Mouse (Mus musculus) G1E (cell line): ENCODE measurements around the gene Ccsap. TPM values are rescaled to one million over a fixed set of nuclear protein-coding genes. Genes with fewer than 3 reads are reported as not detected.
A peak's percentile ranks its signal among the peaks of the same experiment; 100 is the strongest.

Experiments used
- ATAC-seq: 2 replicates; pipeline ENCODE4 v1.8.0; 2016; ENCODE audit warnings: mild to moderate bottlenecking; ENCODE audit not compliant: insufficient number of reproducible peaks, poor library complexity, low FRiP score, severe bottlenecking; ENCODE audit errors: extremely low read depth
- DNase-seq: peaks from one replicate; pipeline ENCODE4 v3.0.0; 2012; ENCODE audit warnings: low spot score
- H3K27me3 ChIP-seq: 2 replicates; pipeline ENCODE4 v1.6.1; 2012; ENCODE audit warnings: mild to moderate bottlenecking, low read length, inconsistent platforms; ENCODE audit not compliant: insufficient read depth
- H3K36me3 ChIP-seq: replicated peaks from 2 replicates; pipeline ENCODE3; 2012; ENCODE audit warnings: mild to moderate bottlenecking, inconsistent platforms
- H3K4me1 ChIP-seq: 2 replicates; pipeline ENCODE4 v1.6.1; 2012; ENCODE audit warnings: low read depth, low read length, inconsistent platforms, mixed read lengths; ENCODE audit not compliant: insufficient read depth
- H3K4me3 ChIP-seq: 2 replicates; pipeline ENCODE4 v1.5.1; 2012; ENCODE audit warnings: low read depth, mild to moderate bottlenecking, inconsistent platforms, low read length, moderate library complexity, mixed read lengths
- H3K9me3 ChIP-seq: replicated peaks from 2 replicates; pipeline ENCODE4 v1.6.1; 2012; ENCODE audit warnings: inconsistent platforms
- CTCF ChIP-seq: IDR thresholded peaks from 2 replicates; pipeline ENCODE4 v1.5.1; 2012; ENCODE audit warnings: low read depth, low read length, inconsistent platforms, mixed read lengths
- GATA1 ChIP-seq: IDR thresholded peaks from 2 replicates; pipeline ENCODE4 v1.6.1; 2012; ENCODE audit warnings: borderline replicate concordance, low read length, inconsistent platforms, mixed read lengths
- GATA2 ChIP-seq: IDR thresholded peaks from 2 replicates; pipeline ENCODE4 v1.6.1; 2012; ENCODE audit warnings: low read depth, low read length, inconsistent platforms, borderline replicate concordance
- POLR2AphosphoS5 ChIP-seq: IDR thresholded peaks from 2 replicates; pipeline ENCODE4 v1.6.1; 2012; ENCODE audit warnings: low read depth, low read length, inconsistent platforms; ENCODE audit not compliant: insufficient replicate concordance
- TAL1 ChIP-seq: conservative IDR thresholded peaks from 2 replicates; pipeline ENCODE4 v1.6.1; 2012; ENCODE audit warnings: low read depth, low read length, inconsistent platforms, mixed read lengths
- polyA plus RNA-seq: library from polyadenylated mRNA; stranded (reverse); fragments of >175 nt; gene quantifications from 2 replicates; pipeline ENCODE4 v1.2.3, GENCODE M21; 2012
- total RNA-seq, 2 experiments: library from RNA; stranded (forward) in 1 of 2; stranded (reverse) in 1 of 2; fragments of 200-1000 nt in 1 of 2; fragments of >200 nt in 1 of 2; fragmentation: Nextera tagmentation in 1 of 2; gene quantifications; 2 replicates each; pipeline ENCODE4 v1.2.3; 2014 to 2017

Ccsap gene
- total and polyA plus RNA-seq, 3 experiments = 9.4 to 16.3 (median 11.7) TPM

- Histone ChIP-seq H3K4me3 (no peak overlapping the region), H3K4me1 (no peaks in the 10 kb centered on the region; the same call in 1 of the 2 replicates)
Measured at GRCm38 (mm10) chr8:123835451-123835850, 24.6 kb downstream of the Ccsap start.

GRCm38 (mm10) chr8:123832757-123833156, 27.3 kb downstream of the Ccsap start:
- Histone ChIP-seq H3K9me3 (no peaks in the 10 kb centered on the region), H3K4me3 (no peak overlapping the region), H3K27me3 (no peaks in the 10 kb centered on the region), H3K36me3 (peaks cover 76% of the 10 kb centered on the region), H3K4me1 (no peaks in the 10 kb centered on the region; the same call in 1 of the 2 replicates)
- DNase-seq (no peak), ATAC-seq (no peak)
- TF ChIP-seq CTCF (peak; percentile 68), TAL1 (no peak)

More at GRCm38 (mm10) chr8:123835451-123835850, 24.6 kb downstream of the Ccsap start:
- Histone ChIP-seq H3K27me3 (no peaks in the 10 kb centered on the region), H3K36me3 (peaks cover 64% of the 10 kb centered on the region), H3K9me3 (no peaks in the 10 kb centered on the region)
- ATAC-seq (0 out of 2 replicates have a peak, but pooled peaks have one; percentile 15), DNase-seq (no peak)
- TF ChIP-seq CTCF = peak; percentile 65
- TF ChIP-seq GATA1 = no peak

- Histone ChIP-seq H3K27me3 (no peaks in the 10 kb centered on the region), H3K4me1 (0 out of 2 replicates have a peak, but pooled peaks cover 3% of the 10 kb centered on the region), H3K36me3 (peaks cover 67% of the 10 kb centered on the region), H3K4me3 (no peak overlapping the region), H3K9me3 (peaks cover 4% of the 10 kb centered on the region)
- no peak for ATAC-seq
- TF ChIP-seq POLR2AphosphoS5 (no peak), GATA2 (no peak), GATA1 (no peak), TAL1 (no peak), CTCF (no peak)
- DNase-seq = no peak
Measured at GRCm38 (mm10) chr8:123827523-123827922, 32.5 kb downstream of the Ccsap start.

GRCm38 (mm10) chr8:123826758-123827157, 33.3 kb downstream of the Ccsap start:
- TF ChIP-seq CTCF = no peak
- TF ChIP-seq GATA2 = no peak
- TF ChIP-seq TAL1 = no peak
- TF ChIP-seq GATA1 = no peak
- no peak for TF ChIP-seq POLR2AphosphoS5
- Histone ChIP-seq H3K36me3 (peaks cover 62% of the 10 kb centered on the region), H3K4me3 (no peak overlapping the region), H3K9me3 (peaks cover 4% of the 10 kb centered on the region), H3K4me1 (0 out of 2 replicates have a peak, but pooled peaks cover 3% of the 10 kb centered on the region), H3K27me3 (no peaks in the 10 kb centered on the region)
- DNase-seq = no peak
- ATAC-seq = no peak

- H3K4me3 ChIP-seq = no peak overlapping the region
- no peaks in the 10 kb centered on the region for H3K27me3 ChIP-seq
- TF ChIP-seq POLR2AphosphoS5 (no peak), GATA2 (no peak), CTCF (no peak), TAL1 (no peak), GATA1 (no peak)
- ATAC-seq = no peak
- peaks cover 4% of the 10 kb centered on the region for H3K9me3 ChIP-seq
- H3K4me1 ChIP-seq = 0 out of 2 replicates have a peak, but pooled peaks cover 3% of the 10 kb centered on the region
- no peak for DNase-seq
- H3K36me3 ChIP-seq = peaks cover 62% of the 10 kb centered on the region
Measured at GRCm38 (mm10) chr8:123826001-123826400, 34.0 kb downstream of the Ccsap start.

- DNase-seq = no peak
- H3K9me3 ChIP-seq = peaks cover 4% of the 10 kb centered on the region
Measured at GRCm38 (mm10) chr8:123823532-123824123, 36.4 kb downstream of the Ccsap start.

More at GRCm38 (mm10) chr8:123823532-123824123, 36.4 kb downstream of the Ccsap start:
- H3K4me1 ChIP-seq = 0 out of 2 replicates have a peak, but pooled peaks cover 3% of the 10 kb centered on the region
- no peak for ATAC-seq
- no peak overlapping the region for H3K4me3 ChIP-seq
- peaks cover 51% of the 10 kb centered on the region for H3K36me3 ChIP-seq
- no peaks in the 10 kb centered on the region for H3K27me3 ChIP-seq
- TF ChIP-seq CTCF (no peak), GATA1 (no peak), GATA2 (no peak), TAL1 (no peak), POLR2AphosphoS5 (no peak)
